Mouse (Mus musculus) testis, adult 2 months (tissue): ENCODE measurements around the gene Rpf1.

Experiments
- CTCF ChIP-seq: fragments of 200-500 bp; IDR thresholded peaks from 2 replicates; pipeline ENCODE4 v1.5.1; 2012; ENCODE audit warnings: low read depth, mild to moderate bottlenecking, inconsistent platforms, low read length, moderate library complexity; ENCODE audit not compliant: control insufficient read depth, insufficient read depth, insufficient replicate concordance
- POLR2A ChIP-seq: fragments of 200-500 bp; IDR thresholded peaks from 2 replicates; pipeline ENCODE4 v1.6.1; 2012; ENCODE audit warnings: low read depth, mild to moderate bottlenecking, inconsistent platforms, low read length, moderate library complexity; ENCODE audit not compliant: control insufficient read depth

DNA sequence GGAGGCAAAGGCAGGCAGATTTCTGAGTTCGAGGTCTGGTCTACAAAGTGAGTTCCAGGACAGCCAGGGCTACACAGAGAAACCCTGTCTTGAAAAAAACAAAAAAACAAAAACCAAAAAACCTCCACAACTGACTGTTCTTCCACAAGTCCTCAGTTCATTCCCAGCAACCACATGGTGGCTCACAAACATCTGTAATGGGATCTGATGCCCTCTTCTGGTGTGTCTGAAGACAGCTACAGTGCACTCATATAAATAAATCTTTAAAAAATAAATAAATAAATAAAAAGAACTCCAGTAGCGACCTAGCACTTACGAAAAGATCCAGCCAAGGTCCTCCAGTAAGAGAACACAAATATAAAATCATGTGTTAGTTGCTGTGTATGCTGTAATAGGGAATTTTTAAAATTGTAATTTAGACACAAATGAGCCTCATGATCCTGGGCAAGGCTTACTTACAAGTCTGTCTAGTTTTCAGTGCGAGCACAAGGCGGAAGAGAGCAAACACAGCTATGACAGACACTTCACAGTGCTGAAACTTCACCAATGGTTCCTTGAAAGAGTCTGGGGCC lies 917 bp downstream of the Rpf1 start:
- no peak for TF ChIP-seq POLR2A
- TF ChIP-seq CTCF = no peak
